Mouse (Mus musculus) heart, postnatal 4 days (tissue): ENCODE measurements around the gene Fam185a. TPM values are rescaled to one million over a fixed set of nuclear protein-coding genes. Genes with fewer than 3 reads are reported as not detected.

ENCODE experiments used
- DNase-seq: peaks from one replicate; pipeline ENCODE4 v3.0.0; 2021
- total RNA-seq, 2 experiments: library from RNA; stranded (reverse); gene quantifications; 2 replicates each; pipeline ENCODE4 v1.2.3; 2021

The Fam185a gene
- total RNA-seq, result 1 to 10 TPM; 7.7 to 8.6 TPM

DNA sequence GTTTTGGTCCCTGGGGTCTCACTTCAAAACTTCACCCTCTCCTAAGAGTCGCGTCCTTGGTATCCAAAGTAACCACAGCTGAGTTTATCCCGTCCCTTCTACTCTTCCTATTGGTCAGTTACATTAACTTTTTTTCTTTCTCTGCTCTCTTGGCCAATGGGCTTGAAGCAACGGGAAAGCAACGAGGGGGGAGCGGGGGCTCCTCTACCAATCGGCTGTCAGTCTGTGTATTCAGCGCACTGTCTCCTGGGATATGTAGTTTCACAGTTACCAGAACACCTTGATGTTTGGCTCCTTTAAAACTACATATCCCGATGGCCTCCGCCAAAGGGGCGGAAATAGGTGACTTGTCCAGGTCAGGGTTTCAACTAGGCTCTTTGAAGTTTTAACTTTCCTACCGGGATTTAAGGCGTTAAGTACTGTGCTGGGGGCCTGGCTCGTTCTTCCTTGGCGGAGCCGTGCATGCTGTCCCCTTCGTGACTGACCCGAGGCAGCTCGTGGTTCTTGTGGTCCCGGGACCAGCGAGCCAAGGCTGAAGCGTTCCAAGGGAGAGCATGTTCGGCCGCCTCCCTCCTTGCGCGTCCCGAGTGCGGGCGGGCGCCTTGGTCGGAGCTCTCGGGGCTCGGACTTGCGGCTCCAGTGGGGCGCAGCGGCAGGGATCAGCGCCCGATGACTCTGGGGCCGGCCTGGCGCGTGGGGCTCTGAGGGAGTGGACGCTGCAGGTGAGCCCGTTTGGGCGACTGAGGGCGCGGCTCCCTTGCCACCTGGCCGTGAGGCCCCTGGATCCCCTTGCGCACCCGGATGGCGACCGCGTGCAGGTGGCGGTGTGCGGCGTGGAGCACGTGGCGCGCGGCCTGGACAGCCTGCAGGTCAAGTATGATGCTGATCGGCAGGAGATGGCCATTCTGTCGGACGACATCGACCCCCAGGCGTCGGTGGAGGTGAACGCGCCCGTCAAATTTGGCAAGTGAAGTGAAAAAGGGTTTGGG is at the start of gene Fam185a, which contains the start of gene Ccdc146:
Gene Fam185a (plus strand): TSS at position 345 of the 989 bp plus-strand sequence.
Gene Ccdc146 (minus strand): TSS at position 64 of the 989 bp plus-strand sequence.
- peak; percentile 90 for DNase-seq

GRCm38 (mm10) chr5:21376935-21377334 is 47.8 kb upstream of the Fam185a start:
- DNase-seq, result no peak

GRCm38 (mm10) chr5:21378397-21378796 is 46.4 kb upstream of the Fam185a start:
- no peak for DNase-seq

GRCm38 (mm10) chr5:21381986-21382385 is 42.8 kb upstream of the Fam185a start:
- no peak for DNase-seq

GRCm38 (mm10) chr5:21382678-21383077 is 42.1 kb upstream of the Fam185a start:
- no peak for DNase-seq

DNA sequence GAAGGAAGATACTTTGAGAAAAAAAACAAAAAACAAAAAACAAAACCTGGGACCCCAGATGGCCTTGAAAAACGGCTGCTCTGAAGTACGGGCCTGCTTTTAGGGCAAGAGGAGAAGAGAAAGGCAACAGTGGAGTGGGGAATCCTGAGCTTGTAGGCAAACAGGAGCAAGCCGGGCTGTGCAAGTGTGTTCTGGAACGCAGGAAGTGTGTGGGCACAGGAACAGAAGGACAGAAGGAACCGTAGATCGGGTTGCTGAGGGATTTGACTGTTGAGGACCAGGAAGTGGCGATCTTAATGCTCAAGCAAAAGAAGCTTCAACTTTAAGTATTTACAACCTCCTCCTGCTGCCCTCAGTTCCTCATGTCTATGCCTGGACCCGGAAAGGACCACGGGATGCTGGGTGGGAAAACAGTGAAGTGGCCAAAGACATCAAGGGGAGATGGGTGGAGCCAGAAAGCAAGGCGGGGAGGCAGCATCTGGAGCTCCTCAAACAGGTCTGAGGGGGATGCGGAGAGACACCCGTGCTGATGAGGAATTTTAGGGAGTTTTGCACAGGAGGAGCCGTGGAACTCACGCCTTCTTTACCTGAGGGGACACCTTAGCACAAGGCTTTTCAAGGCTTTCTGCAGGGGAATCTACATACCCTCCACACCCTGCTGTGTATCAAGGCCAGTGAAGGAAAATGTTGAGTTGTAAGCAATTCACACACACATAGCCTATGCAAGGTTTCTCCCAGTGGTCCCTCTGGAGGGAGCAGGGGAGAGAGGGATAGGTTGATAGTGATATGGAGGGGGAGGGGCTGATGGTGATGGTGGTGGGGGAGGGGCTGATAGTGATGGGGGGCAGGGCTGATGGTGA is 41.1 kb upstream of the Fam185a start:
- no peak for DNase-seq

DNA sequence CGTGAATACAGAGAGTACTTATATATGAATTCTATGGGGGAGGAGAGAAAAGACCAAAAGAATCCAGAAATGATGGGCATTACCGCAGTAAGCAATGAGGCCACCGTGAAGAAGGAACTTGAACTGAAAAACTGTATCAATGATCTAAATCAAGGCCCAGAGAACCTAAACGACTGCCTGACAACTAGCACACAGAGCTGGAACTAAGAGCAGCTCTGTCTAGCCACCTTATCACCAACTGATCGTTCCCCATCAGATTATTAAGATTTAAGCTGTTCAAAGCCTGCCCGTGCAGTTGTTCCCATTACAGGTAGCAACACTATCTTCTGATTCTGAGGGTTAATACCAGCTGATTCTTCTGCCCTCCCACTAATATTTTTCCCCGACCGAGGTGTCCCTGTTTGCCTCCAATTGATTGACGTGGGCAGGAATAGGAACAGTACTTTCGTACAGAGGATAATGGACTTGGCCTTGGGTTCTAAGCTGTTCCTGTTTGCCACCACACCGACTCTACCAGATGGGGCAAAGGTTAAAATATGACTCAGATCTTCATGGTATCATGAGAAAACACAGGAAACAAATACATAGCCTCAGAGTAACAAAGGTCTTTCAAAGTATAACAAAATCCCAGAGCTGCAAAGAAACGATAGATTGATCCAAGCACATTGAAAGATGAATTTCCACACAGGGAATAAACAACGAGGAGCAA is 40.4 kb upstream of the Fam185a start:
- no peak for DNase-seq

GRCm38 (mm10) chr5:21384976-21385375 is 39.8 kb upstream of the Fam185a start:
- DNase-seq, result no peak

DNA sequence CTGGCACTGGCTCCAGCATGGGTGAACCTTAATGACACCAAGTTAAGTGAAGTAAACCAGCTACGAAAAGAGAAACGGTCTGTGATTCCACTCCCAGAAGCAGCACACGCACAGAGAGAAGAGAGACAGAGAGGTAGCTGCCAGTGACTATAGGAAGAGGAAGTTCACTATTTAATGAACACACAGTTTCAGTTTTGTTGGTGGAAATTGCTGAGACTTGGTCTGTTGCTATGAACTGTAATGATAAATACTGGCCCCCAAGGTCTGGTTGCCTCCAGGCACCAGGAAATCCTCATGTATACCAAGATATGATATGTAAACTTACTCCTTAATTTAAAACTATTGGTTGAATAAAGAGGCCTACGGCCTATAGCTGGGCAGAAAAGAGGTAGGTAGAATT is 38.3 kb upstream of the Fam185a start:
- no peak for DNase-seq

DNA sequence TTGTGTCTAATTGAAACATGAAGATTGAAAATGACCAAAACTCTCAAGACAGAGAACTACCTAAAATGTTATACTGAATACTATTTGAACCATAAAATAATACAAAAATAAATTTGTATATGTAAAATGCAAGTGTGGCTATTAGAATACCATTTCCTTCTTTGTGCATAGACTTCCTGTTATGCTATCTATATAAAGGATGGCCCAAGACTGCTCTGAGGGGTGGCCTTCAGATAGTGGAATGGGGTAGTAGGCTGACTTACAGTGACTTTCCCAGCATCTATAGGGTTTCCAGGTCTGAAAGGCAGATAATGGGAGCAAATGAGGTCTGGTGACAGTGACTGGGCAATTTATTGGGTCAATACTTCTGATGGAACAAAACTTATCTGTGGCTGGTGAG is 37.4 kb upstream of the Fam185a start:
- DNase-seq, result no peak

GRCm38 (mm10) chr5:21388855-21389254 is 35.9 kb upstream of the Fam185a start:
- no peak for DNase-seq

DNA sequence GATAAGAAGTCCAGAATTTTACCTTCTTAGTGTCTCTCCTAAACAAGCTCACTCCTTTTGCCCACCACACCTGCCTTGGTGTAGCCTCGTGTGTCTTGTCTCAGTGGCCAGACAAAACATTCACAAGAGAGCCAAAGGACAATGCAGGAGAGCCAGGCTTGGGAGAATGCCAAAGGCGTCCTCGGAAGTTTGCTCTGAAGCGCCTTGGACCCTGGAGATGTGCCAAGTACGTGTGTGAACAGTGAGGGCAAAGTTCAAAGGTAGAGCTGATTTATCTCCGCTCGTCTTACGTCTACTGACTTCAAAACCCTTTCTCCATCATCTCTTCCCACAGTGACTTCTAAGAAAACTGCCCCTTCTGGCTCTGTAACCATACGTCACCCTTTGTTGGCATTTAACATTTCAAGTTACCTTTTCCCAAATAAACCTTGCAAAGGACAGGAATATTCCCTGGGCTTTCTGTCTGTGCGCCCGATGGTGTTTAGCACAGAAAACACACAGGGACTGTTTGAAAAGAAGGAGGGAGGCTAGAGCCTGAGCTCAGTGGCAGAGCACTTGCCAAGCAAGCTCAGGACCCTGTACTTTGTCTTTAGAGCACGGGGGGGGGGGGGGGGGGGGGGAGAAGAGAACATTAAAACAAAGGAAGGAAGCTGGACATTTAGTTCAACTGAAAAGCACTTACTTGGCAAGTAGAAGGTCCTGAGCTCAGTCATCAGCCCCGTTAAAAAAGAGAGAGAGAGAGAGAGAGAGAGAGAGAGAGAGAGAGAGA is 33.0 kb upstream of the Fam185a start:
- peak; percentile 29 for DNase-seq

DNA sequence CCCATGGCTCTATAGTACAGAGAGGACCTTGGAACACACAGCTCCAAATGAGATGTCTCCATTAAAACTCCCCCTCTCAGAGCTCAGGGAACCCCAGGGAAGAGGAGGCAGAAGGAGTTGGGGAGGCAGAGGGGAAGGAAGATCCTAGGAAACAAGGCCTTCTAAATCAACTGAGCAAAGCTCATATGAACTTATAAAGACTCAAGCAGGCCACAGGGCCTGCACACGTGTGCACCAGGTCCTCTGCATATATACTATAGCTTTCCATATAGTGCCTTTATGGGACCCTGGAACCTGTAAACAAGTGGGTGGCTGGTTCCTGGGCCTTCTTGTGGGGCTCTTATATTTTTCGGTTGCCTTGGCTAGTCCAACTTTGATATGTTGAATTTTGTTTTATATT is 30.2 kb upstream of the Fam185a start:
- DNase-seq, result no peak

DNA sequence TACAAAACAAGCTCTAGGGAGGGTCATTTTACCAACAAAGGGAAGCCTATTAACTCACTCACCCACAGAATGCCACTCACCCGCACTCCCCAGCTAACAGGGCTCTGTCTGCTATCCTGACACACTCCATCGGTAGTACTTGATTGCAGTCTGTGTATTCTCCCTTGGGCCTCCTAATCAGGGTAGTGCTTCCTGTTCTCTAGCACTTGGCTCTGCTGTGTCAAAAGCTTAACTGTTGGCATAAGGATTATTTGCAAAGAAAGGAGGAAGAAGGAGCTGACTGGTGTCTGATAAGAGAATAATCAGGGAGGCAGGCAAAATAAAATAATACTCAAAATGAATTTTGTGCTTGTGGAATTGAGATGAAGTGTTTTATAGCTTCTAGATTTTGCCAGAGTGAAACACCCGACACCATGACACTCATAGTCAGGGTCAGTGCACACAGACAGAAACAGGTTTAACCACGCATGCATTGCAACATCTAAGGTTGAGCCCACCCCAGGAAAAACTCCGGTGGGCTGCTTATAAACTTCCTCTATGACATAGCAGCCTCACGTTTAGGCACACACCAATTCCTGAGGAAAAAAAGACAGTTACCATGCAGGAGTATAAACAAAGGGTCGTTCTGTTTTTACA is 29.4 kb upstream of the Fam185a start:
- no peak for DNase-seq

DNA sequence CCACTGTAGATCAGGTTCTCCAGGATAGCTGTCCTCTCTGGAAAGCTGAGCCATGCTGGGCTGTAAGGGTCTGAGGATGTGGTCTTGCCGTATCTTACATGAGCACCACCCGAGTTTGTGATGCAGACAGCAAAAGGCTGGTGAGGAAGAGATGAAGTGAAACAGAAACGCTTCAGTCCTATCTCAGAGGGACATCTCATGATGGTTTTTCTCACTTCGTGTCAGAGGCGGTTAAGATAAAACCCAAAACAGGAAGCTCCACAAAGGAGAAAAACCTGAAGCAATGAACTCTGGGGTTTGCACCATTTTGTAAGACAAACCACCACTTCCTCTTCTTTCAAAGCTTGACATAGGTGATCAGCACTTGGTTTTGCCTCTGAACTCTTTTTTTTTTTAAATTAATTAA is 13.5 kb upstream of the Fam185a start:
- no peak for DNase-seq

DNA sequence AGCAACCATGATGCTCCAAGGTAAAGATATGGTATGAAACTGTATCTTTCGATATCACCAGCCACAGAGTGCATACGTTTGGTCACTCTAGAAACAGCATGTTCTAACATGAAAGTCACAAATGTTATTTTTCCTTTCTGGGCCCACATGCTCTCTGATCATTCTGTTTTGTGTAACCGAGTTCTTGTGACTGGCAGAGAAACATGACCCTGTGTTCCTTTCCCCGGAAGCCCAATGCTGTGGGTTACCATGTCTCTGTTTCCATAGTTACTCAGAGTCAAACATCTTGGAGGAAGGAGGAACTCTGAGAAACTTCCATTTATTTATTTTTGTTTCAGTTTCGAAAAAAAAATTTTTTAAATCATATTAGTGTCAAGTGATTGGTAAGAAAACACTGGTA is 12.7 kb upstream of the Fam185a start:
- no peak for DNase-seq

- no peak for DNase-seq
Observed at GRCm38 (mm10) chr5:21413322-21413721, 11.4 kb upstream of the Fam185a start.

- DNase-seq, result no peak
Observed at GRCm38 (mm10) chr5:21414116-21414820, 10.5 kb upstream of the Fam185a start.

DNA sequence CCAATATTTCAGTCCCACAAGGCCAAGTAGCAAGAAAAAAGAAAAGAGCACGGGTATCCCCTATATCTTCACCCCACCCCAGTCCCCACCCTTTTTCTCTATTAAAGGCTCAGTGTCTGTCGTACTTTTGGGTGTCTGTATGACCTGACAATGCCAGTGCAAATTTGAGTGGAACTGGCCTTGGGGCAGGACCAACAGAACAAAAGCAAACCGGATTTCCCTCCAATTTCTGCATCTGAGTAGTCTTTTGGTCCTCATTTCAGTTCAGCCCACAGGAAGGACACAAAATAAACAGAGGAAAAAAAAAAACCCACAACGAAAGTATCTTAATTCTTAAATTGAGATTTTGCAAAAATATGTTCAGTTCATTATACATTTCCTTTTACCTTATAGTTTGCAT is 6.1 kb upstream of the Fam185a start:
- no peak for DNase-seq

GRCm38 (mm10) chr5:21420609-21421008 is 4.1 kb upstream of the Fam185a start:
- DNase-seq, result no peak

GRCm38 (mm10) chr5:21426666-21427065 is 1.9 kb downstream of the Fam185a start:
- DNase-seq, result no peak
